Mouse (Mus musculus) cortical plate, adult 2 months (tissue): ENCODE results near the gene Cdc26.

Experiments
- CTCF ChIP-seq: fragments of 200-500 bp; IDR thresholded peaks from 2 replicates; pipeline ENCODE4 v1.5.1; 2011; ENCODE audit warnings: mild to moderate bottlenecking, control low read depth, low read length; ENCODE audit not compliant: insufficient read depth; ENCODE audit errors: extremely low read depth
- POLR2A ChIP-seq: fragments of 200-500 bp; IDR thresholded peaks from 2 replicates; pipeline ENCODE4 v1.6.1; 2011; ENCODE audit warnings: mild to moderate bottlenecking, low read length, control low read depth; ENCODE audit not compliant: insufficient read depth; ENCODE audit errors: extremely low read depth

DNA sequence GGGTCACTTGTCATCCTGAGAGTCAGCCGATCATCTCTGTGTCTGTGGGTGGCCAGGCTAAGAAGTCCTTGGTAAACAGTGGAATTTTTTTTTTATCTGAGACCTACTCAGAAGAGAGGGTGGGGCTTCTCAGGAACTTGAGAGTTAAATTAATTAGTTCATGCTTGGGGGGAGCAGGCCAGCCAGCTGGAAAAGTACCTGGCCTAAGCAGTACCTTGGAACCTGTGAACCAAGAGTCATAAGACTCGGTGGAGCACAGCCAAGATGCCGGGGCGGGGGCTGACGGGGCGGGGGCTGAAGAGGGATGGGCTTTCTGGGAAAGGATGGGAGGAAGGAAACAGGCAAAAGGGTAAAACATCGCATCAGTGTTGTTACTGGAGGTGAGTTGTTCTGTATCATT is 29.4 kb upstream of the Cdc26 start:
- TF ChIP-seq POLR2A (no peak), CTCF (no peak)
